Mouse (Mus musculus) MEL (cell line): Measurements from ENCODE around the gene Egfem1. TPM values are rescaled to one million over a fixed set of nuclear protein-coding genes. Genes with fewer than 3 reads are reported as not detected.

ENCODE experiments used
- DNase-seq: peaks from one replicate; pipeline ENCODE4 v3.0.0; 2011; ENCODE audit warnings: low read depth, low spot score
- H3K27ac ChIP-seq: 2 replicates; pipeline ENCODE4 v1.5.1; 2012; ENCODE audit warnings: low read depth, mild to moderate bottlenecking, control low read depth, low read length, moderate library complexity; ENCODE audit not compliant: control insufficient read depth
- H3K27me3 ChIP-seq, 2 experiments: fragments of 150-350 bp in 1 of 2; sonication (generic) in 1 of 2; 2 replicates each; pipeline ENCODE4 v1.6.1; 2012; ENCODE audit warnings: low read length in 2 of 2, mild to moderate bottlenecking in 2 of 2, improper control_type of control experiment in 1 of 2, moderate library complexity in 1 of 2; ENCODE audit not compliant: insufficient read depth in 2 of 2, control insufficient read depth in 1 of 2
- H3K36me3 ChIP-seq, 2 experiments: 2 replicates each; pipeline ENCODE4 v1.6.1; 2012 to 2014; ENCODE audit warnings: low read length in 2 of 2, improper control_type of control experiment in 1 of 2, inconsistent platforms in 1 of 2, mild to moderate bottlenecking in 1 of 2; ENCODE audit not compliant: insufficient read depth in 2 of 2, control insufficient read depth in 1 of 2
- H3K4me1 ChIP-seq, 2 experiments: fragments of 150-350 bp in 1 of 2; sonication (generic) in 1 of 2; 2 replicates each; pipeline ENCODE4 v1.6.1; 2012; ENCODE audit warnings: low read length in 2 of 2, improper control_type of control experiment in 1 of 2, mild to moderate bottlenecking in 1 of 2; ENCODE audit not compliant: insufficient read depth in 2 of 2, control insufficient read depth in 1 of 2
- H3K4me3 ChIP-seq, 2 experiments: fragments of 150-350 bp in 1 of 2; sonication (generic) in 1 of 2; 2 replicates each; pipeline ENCODE4 v1.5.1; 2012; ENCODE audit warnings: low read depth in 2 of 2, low read length in 2 of 2, mild to moderate bottlenecking in 2 of 2, moderate library complexity in 2 of 2, control low read depth in 1 of 2, improper control_type of control experiment in 1 of 2; ENCODE audit not compliant: control insufficient read depth in 1 of 2, insufficient read depth in 1 of 2
- H3K79me2 ChIP-seq: 2 replicates; pipeline ENCODE4 v1.6.1; 2012; ENCODE audit warnings: mild to moderate bottlenecking, low read length, moderate library complexity; ENCODE audit not compliant: control insufficient read depth, poor library complexity, insufficient read depth
- H3K9ac ChIP-seq: 2 replicates; pipeline ENCODE4 v1.6.1; 2012; ENCODE audit warnings: low read depth, mild to moderate bottlenecking, control low read depth, low read length, moderate library complexity; ENCODE audit not compliant: control insufficient read depth, poor library complexity, severe bottlenecking
- H3K9me3 ChIP-seq: fragments of 150-350 bp; sonication (generic); replicated peaks from 2 replicates; pipeline ENCODE4 v1.6.1; 2012; ENCODE audit warnings: mild to moderate bottlenecking, low read length, improper control_type of control experiment, moderate library complexity; ENCODE audit not compliant: insufficient read depth
- CTCF ChIP-seq, 3 experiments: IDR thresholded peaks in 2 of 3; conservative IDR thresholded peaks in 1 of 3; 2 replicates each; pipeline ENCODE4 v1.5.1; 2011 to 2012; ENCODE audit warnings: low read length in 3 of 3, low read depth in 2 of 3, mild to moderate bottlenecking in 2 of 3, improper control_type of control experiment in 1 of 3, inconsistent platforms in 1 of 3, mixed read lengths in 1 of 3, moderate library complexity in 1 of 3; ENCODE audit not compliant: control insufficient read depth in 1 of 3, insufficient read depth in 1 of 3, poor library complexity in 1 of 3, severe bottlenecking in 1 of 3
- E2F4 ChIP-seq: IDR thresholded peaks from 2 replicates; pipeline ENCODE4 v1.6.1; 2011; ENCODE audit warnings: low read depth, low read length, improper control_type of control experiment, borderline replicate concordance
- ELF1 ChIP-seq: IDR thresholded peaks from 2 replicates; pipeline ENCODE4 v1.6.1; 2014; ENCODE audit warnings: low read depth, mild to moderate bottlenecking, inconsistent platforms, low read length, improper control_type of control experiment, moderate library complexity
- EP300 ChIP-seq, 2 experiments: IDR thresholded peaks; 2 replicates each; pipeline ENCODE4 v1.6.1; 2011; ENCODE audit warnings: improper control_type of control experiment in 2 of 2, low read length in 2 of 2, low read depth in 1 of 2, mild to moderate bottlenecking in 1 of 2
- GABPA ChIP-seq: IDR thresholded peaks from 2 replicates; pipeline ENCODE4 v1.6.1; 2012; ENCODE audit warnings: low read depth, mild to moderate bottlenecking, inconsistent platforms, low read length, improper control_type of control experiment, moderate library complexity
- KAT2A ChIP-seq: conservative IDR thresholded peaks from 2 replicates; pipeline ENCODE4 v1.6.1; 2012; ENCODE audit warnings: low read depth, low read length, improper control_type of control experiment, inconsistent platforms
- MAX ChIP-seq: IDR thresholded peaks from 2 replicates; pipeline ENCODE4 v1.6.1; 2011; ENCODE audit warnings: low read length, improper control_type of control experiment
- MEF2A ChIP-seq: IDR thresholded peaks from 2 replicates; pipeline ENCODE4 v1.6.1; 2014; ENCODE audit warnings: low read depth, mild to moderate bottlenecking, inconsistent platforms, low read length, improper control_type of control experiment; ENCODE audit not compliant: poor library complexity, insufficient replicate concordance, severe bottlenecking; ENCODE audit errors: extremely low read depth
- MYB ChIP-seq: IDR thresholded peaks from 2 replicates; pipeline ENCODE4 v1.6.1; 2011; ENCODE audit warnings: mild to moderate bottlenecking, low read depth, low read length, improper control_type of control experiment
- POLR2A ChIP-seq, 2 experiments: IDR thresholded peaks; 2 replicates each; pipeline ENCODE4 v1.6.1; 2011 to 2012; ENCODE audit warnings: low read length in 2 of 2, mild to moderate bottlenecking in 2 of 2, control low read depth in 1 of 2, improper control_type of control experiment in 1 of 2, low read depth in 1 of 2, moderate library complexity in 1 of 2; ENCODE audit not compliant: control insufficient read depth in 1 of 2, insufficient read depth in 1 of 2, poor library complexity in 1 of 2
- POLR2AphosphoS2 ChIP-seq: IDR thresholded peaks from 2 replicates; pipeline ENCODE4 v1.6.1; 2011; ENCODE audit warnings: low read length, improper control_type of control experiment
- RAD21 ChIP-seq: IDR thresholded peaks from 2 replicates; pipeline ENCODE4 v1.6.1; 2011; ENCODE audit warnings: mild to moderate bottlenecking, low read depth, low read length, improper control_type of control experiment
- RCOR1 ChIP-seq: IDR thresholded peaks from 2 replicates; pipeline ENCODE4 v1.6.1; 2012; ENCODE audit warnings: low read depth, mild to moderate bottlenecking, inconsistent platforms, low read length, improper control_type of control experiment
- SIN3A ChIP-seq: IDR thresholded peaks from 2 replicates; pipeline ENCODE4 v1.6.1; 2012; ENCODE audit warnings: low read length, improper control_type of control experiment, inconsistent platforms
- TAL1 ChIP-seq: IDR thresholded peaks from 2 replicates; pipeline ENCODE4 v1.6.1; 2012; ENCODE audit warnings: mild to moderate bottlenecking, inconsistent platforms, low read length, moderate library complexity, mixed read lengths
- TCF12 ChIP-seq: IDR thresholded peaks from 2 replicates; pipeline ENCODE4 v1.6.1; 2014; ENCODE audit warnings: low read depth, mild to moderate bottlenecking, inconsistent platforms, low read length, improper control_type of control experiment, moderate library complexity
- USF2 ChIP-seq, 2 experiments: IDR thresholded peaks; 2 replicates each; pipeline ENCODE4 v1.6.1; 2011 to 2012; ENCODE audit warnings: improper control_type of control experiment in 2 of 2, low read length in 2 of 2, borderline replicate concordance in 1 of 2, inconsistent platforms in 1 of 2, low read depth in 1 of 2, mild to moderate bottlenecking in 1 of 2; ENCODE audit not compliant: insufficient read depth in 1 of 2
- ZNF384 ChIP-seq: IDR thresholded peaks from 2 replicates; pipeline ENCODE4 v1.6.1; 2012; ENCODE audit warnings: low read depth, mild to moderate bottlenecking, inconsistent platforms, low read length, improper control_type of control experiment
- polyA plus RNA-seq, 2 experiments: library from polyadenylated mRNA; stranded (reverse) in 1 of 2; unstranded in 1 of 2; fragments of >175 nt in 1 of 2; fragments of >200 nt in 1 of 2; gene quantifications; 2 replicates each; pipeline versions ENCODE4 v1.2.1 to v1.2.4; 2012; ENCODE audit warnings: low replicate concordance in 2 of 2, low read depth in 1 of 2; ENCODE audit not compliant: insufficient read length in 2 of 2, insufficient read depth in 1 of 2, missing spikeins in 1 of 2
- total RNA-seq: library from RNA; depleted of rRNA; stranded (reverse); fragments of 300-350 nt; gene quantifications from 2 replicates; pipeline ENCODE4 v1.2.3, GENCODE M21; 2012

Gene Egfem1
- total and polyA plus RNA-seq, 3 experiments: not detected

DNA sequence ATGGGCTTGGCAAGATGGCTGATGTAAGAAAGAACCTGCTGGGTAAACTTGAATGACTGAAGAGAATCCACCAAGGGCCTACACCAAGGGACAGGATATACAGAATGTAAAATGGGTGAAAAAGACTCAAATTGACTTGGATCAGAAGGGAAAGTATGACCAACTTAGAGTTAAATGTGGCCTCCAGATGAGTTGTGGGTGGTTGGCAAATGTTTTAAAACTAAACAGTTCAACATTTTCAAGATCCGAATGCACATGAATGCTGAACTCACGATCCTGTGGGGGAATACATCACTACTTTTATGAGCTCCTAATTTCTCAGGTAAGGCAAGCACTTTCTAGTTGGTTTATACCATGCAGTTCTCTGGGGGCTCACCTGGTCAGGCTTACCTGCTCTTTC is 625.0 kb downstream of the Egfem1 start:
- Histone ChIP-seq H3K79me2 (no peaks in the 10 kb centered on the region), H3K36me3 (no peaks in the 10 kb centered on the region), H3K9ac (no peak overlapping the region), H3K4me3 (no peak overlapping the region), H3K9me3 (no peaks in the 10 kb centered on the region), H3K27me3 (no peaks in the 10 kb centered on the region), H3K27ac (no peak overlapping the region), H3K4me1 (no peaks in the 10 kb centered on the region)
- no peak for DNase-seq
- TF ChIP-seq RCOR1: no peak
- TF ChIP-seq TCF12: no peak
- TF ChIP-seq ELF1: no peak
- TF ChIP-seq ZNF384: no peak

DNA sequence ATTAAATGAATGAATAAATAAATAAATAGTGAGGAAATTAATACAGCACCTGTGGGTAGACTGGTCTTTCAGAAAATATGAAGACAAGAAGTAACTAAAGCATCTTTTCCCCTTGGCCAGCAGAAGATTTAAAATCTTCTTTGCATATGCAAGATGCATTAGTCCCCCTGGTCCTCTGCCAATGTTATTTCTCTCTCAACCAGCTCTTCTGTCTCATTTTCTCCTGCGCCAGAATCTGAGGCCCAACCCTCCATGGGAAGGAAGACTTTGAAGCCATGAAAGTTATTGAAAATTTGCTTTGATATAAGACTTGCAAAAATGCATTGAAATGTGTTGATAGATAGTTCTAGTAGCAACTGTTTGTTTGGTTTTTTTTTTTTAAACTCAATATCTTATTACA is 625.6 kb downstream of the Egfem1 start:
- H3K9ac ChIP-seq: no peak overlapping the region
- TF ChIP-seq CTCF (IDR thresholded peaks at IDR 0.05 in 2 of 3, conservative IDR thresholded peaks at IDR 0.05 in 1 of 3; ENCODE audit: control insufficient read depth in 1 of 3, insufficient read depth in 1 of 3, low read depth in 2 of 3, low read length in 3 of 3, poor library complexity in 1 of 3, severe bottlenecking in 1 of 3): no peak
- TF ChIP-seq POLR2AphosphoS2: no peak
- no peak for TF ChIP-seq USF2 (IDR thresholded peaks at IDR 0.05; ENCODE audit: borderline replicate concordance in 1 of 2, insufficient read depth in 1 of 2, low read depth in 1 of 2, low read length in 2 of 2)
- no peak for TF ChIP-seq E2F4
- no peak for TF ChIP-seq RAD21
- no peak for TF ChIP-seq MYB
- no peak for TF ChIP-seq KAT2A
- no peak for TF ChIP-seq MEF2A
- TF ChIP-seq MAX: no peak
- no peak for TF ChIP-seq TAL1
- no peak for TF ChIP-seq GABPA
- TF ChIP-seq SIN3A: no peak
- no peak for TF ChIP-seq POLR2A (IDR thresholded peaks at IDR 0.05; ENCODE audit: control insufficient read depth in 1 of 2, insufficient read depth in 1 of 2, low read depth in 1 of 2, low read length in 2 of 2, poor library complexity in 1 of 2)
- TF ChIP-seq EP300 (IDR thresholded peaks at IDR 0.05; ENCODE audit: low read depth in 1 of 2, low read length in 2 of 2): no peak
- TF ChIP-seq ZNF384: no peak
- no peaks in the 10 kb centered on the region for H3K9me3 ChIP-seq
- no peak overlapping the region for H3K4me3 ChIP-seq
- H3K27ac ChIP-seq: no peak overlapping the region
- no peak for DNase-seq
- no peaks in the 10 kb centered on the region for H3K27me3 ChIP-seq
- no peaks in the 10 kb centered on the region for H3K4me1 ChIP-seq
- H3K36me3 ChIP-seq: no peaks in the 10 kb centered on the region
- no peaks in the 10 kb centered on the region for H3K79me2 ChIP-seq
